Mouse (Mus musculus): ENCODE measurements at regions not wholly inside any gene's neighbourhood (a gene's known extent, or its start where the extent isn't known, plus 50 kb on each side); places are given as distances from the start of the nearest gene placed in this dataset.

DNA sequence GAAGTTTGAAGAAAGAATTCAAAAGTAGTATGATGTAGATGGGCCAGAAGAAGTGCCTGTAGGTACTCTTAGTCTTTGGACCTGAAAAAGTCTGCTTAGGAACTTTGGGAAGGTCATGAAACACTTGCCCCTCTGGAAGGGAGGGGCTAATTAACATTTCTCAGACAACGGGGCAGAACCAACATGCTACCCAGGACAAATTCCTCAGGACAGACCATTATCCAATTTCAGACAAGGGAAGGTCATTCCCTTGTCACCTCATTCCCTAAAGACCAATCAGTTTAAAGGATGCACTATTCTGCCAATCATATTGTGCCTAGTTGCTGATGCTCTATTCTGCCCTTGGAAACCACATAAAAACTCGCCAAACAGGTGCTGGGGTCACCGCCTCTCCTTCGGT, 467.1 kb downstream of the 9430069I07Rik start:
- TF ChIP-seq POLR2A (IDR thresholded peaks at IDR 0.05; ENCODE audit: extremely low read depth, insufficient read depth, low read length), result no peak
- no peak for TF ChIP-seq CTCF (IDR thresholded peaks at IDR 0.05; ENCODE audit: low read depth, low read length)
